Mouse (Mus musculus) kidney, postnatal 4 days (tissue): ENCODE results near the gene Dusp27.
"Not testable (repeated sequence)": the region's sequence is repeated elsewhere in the genome, so short reads cannot be mapped to it uniquely, and the experiment has no call there.

Source experiments
- DNase-seq, 2 experiments: peaks; one replicate each; pipeline ENCODE4 v3.0.0; 2021; ENCODE audit warnings: mixed read lengths in 2 of 2

The Dusp27 gene

DNA sequence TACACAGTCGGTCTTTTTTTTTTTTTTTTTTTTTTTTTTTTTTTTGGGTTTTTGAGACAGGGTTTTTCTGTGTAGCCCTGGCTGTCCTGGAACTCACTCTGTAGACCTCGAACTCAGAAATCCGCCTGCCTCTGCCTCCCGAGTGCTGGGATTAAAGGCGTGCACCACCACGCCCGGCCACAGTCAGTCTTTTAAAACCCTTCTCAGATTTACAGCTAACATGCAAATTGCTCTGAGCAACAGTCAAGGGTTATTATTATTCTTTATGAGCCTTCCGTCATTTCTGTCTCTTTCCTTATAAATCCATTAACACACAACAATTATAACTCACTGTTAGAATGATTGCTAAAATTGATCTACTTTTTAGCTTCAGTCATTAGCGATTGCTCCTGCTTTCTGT lies 14.1 kb upstream of the Dusp27 start:
- DNase-seq: not testable (repeated sequence)

GRCm38 (mm10) chr1:166139620-166140184 lies 12.0 kb upstream of the Dusp27 start:
- no peak for DNase-seq

GRCm38 (mm10) chr1:166139113-166139512 lies 11.4 kb upstream of the Dusp27 start:
- DNase-seq: no peak

DNA sequence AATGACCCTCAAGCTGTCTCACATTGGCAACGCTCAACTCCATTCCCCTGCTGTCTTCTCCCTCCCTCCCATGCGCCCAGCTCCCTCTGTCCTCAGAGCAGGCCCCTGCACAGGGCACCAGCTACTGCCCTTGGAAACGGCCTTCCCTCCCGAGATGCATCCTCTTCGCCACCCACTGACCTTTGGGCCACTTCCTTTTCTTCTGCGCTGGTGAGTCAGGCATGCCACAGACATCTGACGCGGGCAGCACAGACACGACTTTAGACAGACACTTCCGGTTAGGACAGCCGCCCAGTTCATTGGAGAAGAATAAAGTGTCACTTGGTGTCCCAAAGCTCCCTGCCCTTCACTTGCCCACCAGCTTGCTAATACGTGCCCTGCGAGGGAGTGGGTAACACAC lies 10.4 kb upstream of the Dusp27 start:
- DNase-seq: peak in 1 of 2 experiments; percentile 36

- peak in 1 of 2 experiments; percentile 8 for DNase-seq
Measured at GRCm38 (mm10) chr1:166137244-166137938, 9.7 kb upstream of the Dusp27 start.

- DNase-seq: no peak
Measured at GRCm38 (mm10) chr1:166135091-166135740, 7.5 kb upstream of the Dusp27 start.

- DNase-seq: no peak
Measured at GRCm38 (mm10) chr1:166132367-166132766, 4.6 kb upstream of the Dusp27 start.

- DNase-seq: no peak
Measured at GRCm38 (mm10) chr1:166130224-166130860, 2.6 kb upstream of the Dusp27 start, which contains the start of gene Gpa33. Gene Gpa33, plus strand, starts transcription at chr1:166130238.

- DNase-seq: no peak
Measured at GRCm38 (mm10) chr1:166128551-166128950, 829 bp upstream of the Dusp27 start.

- DNase-seq: no peak
Measured at GRCm38 (mm10) chr1:166126795-166127194, 927 bp downstream of the Dusp27 start.

GRCm38 (mm10) chr1:166126290-166126689 lies 1.4 kb downstream of the Dusp27 start:
- no peak for DNase-seq

DNA sequence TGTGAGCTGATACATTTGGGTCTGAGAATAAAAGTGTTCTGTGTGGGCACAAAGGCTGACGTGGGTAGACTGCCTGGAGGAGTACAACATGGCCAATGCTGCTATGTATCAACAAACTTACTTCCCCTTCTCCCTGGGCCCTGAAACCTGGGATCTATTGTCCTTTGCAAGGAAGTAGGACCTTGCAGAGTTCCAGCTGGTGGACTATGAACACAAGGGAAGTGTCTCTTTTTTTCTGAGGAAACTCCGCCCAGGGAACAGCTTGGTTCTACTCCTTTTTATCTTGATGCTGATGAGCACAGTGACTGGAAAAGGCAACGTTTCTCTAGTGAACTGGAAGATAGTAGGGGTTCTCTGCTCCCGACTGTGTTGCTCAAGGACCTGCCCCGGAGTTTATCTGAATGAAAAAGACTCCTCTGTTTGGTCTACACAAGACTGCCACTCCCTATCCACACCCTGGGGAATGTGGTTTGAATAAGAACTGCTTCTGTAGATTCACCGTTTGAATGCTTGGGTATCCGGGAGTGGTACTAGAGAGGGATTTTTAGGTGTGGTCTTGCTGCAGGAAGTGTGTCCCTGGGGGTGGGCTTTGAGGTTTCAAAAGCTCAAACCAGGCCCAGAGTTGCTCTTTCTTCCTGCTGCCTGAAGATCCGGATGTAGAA lies 2.7 kb downstream of the Dusp27 start:
- no peak for DNase-seq

GRCm38 (mm10) chr1:166123751-166124150 lies 4.0 kb downstream of the Dusp27 start:
- DNase-seq: no peak

DNA sequence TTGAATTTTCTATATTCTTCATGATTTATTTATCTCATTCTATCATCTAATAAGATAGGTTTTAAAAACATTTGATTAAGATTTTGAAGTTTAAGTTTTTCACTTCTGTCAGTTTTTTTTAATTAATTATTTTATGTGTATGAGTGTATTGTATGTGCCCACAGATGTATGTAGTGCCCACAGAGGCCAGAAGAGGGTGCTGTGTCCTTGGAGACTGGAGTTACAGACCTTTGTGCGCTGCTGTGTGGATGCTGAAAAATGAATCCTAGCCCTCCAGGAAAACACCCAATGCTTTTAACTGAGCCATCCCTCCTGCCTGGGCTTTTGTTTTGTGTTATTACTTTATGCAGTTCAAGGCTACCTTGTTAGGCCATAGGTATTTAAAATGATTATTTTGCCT lies 4.7 kb downstream of the Dusp27 start:
- no peak for DNase-seq

- DNase-seq: no peak
Measured at GRCm38 (mm10) chr1:166122114-166122513, 5.6 kb downstream of the Dusp27 start.

- no peak for DNase-seq
Measured at GRCm38 (mm10) chr1:166117866-166118639, 9.7 kb downstream of the Dusp27 start.

DNA sequence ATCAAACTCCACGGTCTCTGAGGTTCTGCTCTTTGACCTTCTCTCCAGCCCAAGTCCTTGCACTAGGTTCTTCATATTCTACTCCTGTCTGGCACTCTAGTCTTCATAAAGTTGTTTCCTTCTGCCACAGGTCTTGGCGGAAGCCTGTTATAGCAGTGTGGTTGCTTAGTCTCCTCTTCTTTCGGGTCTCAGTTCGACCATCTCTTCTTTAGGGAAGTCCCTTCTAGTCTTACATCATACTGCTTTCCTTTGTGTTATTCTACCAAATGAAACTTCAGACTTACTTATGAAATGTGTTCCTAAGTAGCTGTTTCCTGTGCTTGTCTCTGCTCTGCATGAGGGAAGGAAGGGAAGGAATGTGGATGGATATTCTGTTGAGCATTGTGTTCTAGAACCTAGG lies 12.0 kb downstream of the Dusp27 start:
- DNase-seq: no peak

- no peak for DNase-seq
Measured at GRCm38 (mm10) chr1:166114986-166115385, 12.7 kb downstream of the Dusp27 start.

DNA sequence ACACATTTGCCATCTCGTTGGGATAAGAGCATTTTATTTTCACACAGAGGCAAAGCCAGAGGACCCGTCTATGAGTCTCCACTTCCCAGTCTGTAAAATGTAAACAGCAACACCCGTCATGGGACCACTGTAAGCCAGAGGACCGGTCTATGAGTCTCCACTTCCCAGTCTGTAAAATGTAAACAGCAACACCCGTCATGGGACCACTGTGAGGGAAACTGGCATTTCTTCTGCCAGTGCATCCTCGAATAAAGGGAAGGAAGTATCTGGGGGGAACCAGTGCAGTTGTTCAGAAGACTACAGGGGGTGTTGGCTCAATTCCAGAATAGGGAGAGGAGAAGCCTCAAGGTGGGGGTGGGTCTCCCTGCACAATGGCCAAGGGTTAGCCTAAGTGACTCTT lies 22.3 kb downstream of the Dusp27 start:
- no peak for DNase-seq

DNA sequence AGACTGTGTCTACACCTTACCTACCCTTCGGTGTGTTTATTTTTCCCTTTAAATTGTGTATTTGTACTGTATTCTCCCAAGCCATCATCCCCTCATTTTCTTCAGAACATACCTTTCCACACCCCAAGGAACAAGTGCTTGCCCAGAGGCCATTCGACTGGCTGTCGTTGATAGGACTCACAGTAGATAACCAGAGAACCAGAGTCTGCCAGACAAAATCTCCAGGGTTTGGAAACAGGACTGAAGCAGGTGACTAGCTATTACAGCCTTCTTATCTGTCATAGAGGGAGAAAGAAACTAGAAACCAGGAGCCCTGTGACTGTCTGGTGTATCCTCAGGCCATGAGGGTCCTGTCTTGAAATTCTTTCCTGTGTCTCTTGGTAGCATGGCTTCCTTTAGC lies 22.9 kb downstream of the Dusp27 start:
- DNase-seq: no peak

GRCm38 (mm10) chr1:166102920-166103608 lies 24.7 kb downstream of the Dusp27 start:
- DNase-seq: peak; percentile 21 to 33

DNA sequence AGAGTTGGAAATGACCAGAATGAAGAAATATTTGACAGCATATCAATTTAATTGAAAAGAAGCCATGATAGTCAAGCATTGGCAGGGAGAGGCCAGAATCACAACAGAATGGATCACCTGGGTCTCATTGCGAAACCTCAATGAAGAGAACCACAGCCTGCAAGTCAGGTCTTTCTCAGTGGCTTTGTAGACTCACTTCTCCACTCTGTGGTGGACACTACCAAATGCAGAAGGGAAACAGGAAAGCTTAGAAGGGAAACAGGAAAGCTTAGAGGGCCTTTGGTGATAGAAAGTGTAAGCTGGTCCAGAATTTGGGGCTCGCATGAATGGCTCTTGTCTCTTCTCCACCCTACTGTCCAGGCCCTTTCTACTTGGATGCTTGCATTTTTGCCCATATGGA lies 29.6 kb downstream of the Dusp27 start:
- no peak for DNase-seq
